16 mouse cellular contexts compared by ENCODE assay signal in the genomic region with DNA sequence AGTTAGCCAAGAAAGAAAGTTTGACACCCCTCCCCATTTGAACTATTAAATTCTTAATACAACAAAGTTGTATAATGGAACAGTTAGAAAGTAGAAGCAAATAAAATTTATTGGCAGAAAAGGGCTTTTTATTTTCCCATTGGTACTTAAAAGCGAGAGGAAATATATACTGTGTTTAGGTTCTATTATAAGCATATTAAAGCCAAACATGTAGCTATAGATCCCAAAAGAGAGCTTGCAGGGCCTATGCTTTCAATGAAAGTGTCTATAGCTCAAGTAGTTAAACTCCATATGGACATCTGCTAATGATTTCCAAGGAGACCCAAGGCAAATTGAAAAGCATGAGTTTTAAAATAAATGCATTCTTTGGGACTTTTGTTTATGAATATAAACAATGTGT.
"Had no signal": no experiment of that assay in that cellular context is flagged by ENCODE, and none has a peak within 500 bp of the region (broad histone marks: within the 10 kb centered on the region; RNA-seq: fewer than 3 reads in every experiment).

No protein-coding gene starts in this region.

- H3K27ac ChIP-seq: neural tube, embryonic 13.5 days; neural tube, embryonic 15.5 days; stomach, embryonic 15.5 days; stomach, postnatal 0 days had no signal

- H3K27me3 ChIP-seq: neural tube, embryonic 13.5 days; neural tube, embryonic 15.5 days; stomach, embryonic 15.5 days had no signal

- H3K9me3 ChIP-seq: neural tube, embryonic 13.5 days; neural tube, embryonic 15.5 days; stomach, embryonic 15.5 days had no signal

- DNase-seq: retina, postnatal 1 day; right cerebral cortex, adult 18-20 months; right cerebral cortex, postnatal 14 days; right cerebral cortex, postnatal 25 days; right cerebral cortex, postnatal 4 days; spleen, adult 18-20 months; thymus, adult 18-20 months; thymus, adult 2 months; thymus, postnatal 14 days; thymus, postnatal 25 days; thymus, postnatal 36 days; thymus, postnatal 4 days had no signal

- H3K4me3 ChIP-seq: neural tube, embryonic 13.5 days; neural tube, embryonic 15.5 days; stomach, embryonic 15.5 days had no signal

- H3K4me2 ChIP-seq: neural tube, embryonic 13.5 days; neural tube, embryonic 15.5 days; stomach, embryonic 15.5 days had no signal

- H3K4me1 ChIP-seq: neural tube, embryonic 13.5 days; neural tube, embryonic 15.5 days; stomach, embryonic 15.5 days had no signal

- H3K9ac ChIP-seq: neural tube, embryonic 13.5 days; neural tube, embryonic 15.5 days; stomach, embryonic 15.5 days had no signal

- H3K36me3 ChIP-seq: neural tube, embryonic 15.5 days; stomach, embryonic 15.5 days had no signal
